Mouse (Mus musculus): ENCODE measurements around the gene Lfng.

The Lfng gene

DNA sequence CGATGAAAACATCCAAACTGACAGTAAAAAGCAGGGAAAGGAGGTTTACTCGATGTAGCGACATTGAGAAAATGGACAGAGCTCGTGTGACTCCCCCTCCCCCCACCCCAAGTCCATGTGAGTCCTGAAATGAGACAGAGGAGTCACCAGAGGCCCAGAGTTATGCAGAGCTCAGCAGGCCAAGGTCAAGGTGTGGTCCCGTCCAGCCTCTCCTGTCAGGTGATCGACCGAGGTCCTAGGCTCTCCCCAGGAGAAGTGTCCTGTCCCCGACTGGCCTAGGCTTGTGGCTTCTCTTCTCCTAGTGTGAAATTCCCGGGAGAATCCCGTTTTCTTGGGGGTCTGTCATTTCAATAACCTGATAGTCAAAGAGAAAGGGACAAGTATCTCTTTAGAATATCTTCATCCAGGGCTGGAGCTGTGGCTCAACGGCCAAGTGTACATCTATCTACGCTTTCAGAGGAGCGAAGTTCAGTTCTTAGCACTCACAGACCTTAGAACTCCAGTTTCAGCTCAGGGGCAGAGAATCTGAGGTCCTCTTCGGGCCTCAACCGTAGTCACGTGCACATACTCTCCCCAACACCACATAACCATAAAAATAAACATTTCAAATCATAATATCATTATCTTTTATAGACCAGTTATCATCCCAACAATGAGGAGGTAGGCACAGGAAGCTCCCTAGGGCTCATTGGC is 17.9 kb upstream of the Lfng start:
- DNase-seq (ENCODE audit: low read depth in 1 of 2, low spot score in 2 of 2): no peak

DNA sequence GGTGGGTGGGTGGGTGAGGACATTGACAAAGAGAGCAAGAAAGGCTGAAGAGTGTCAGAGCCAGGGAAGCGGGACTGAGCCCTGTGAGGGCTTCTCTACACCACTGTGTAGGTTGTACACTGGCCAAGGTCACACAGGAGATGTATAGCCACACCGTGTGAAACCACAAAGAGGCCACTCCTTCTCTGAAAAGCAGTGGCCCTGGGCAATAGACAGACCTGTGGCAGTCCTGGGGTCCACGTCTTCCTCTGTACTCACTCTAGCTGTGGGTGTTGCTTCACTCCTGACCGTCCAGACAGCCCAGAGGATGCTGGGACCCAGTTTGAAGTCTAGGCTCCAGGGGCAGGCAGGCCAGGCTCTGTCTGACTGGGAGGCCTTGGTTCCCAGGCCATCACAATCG is 12.3 kb upstream of the Lfng start:
- DNase-seq (ENCODE audit: low read depth in 1 of 2, low spot score in 2 of 2): no peak

DNA sequence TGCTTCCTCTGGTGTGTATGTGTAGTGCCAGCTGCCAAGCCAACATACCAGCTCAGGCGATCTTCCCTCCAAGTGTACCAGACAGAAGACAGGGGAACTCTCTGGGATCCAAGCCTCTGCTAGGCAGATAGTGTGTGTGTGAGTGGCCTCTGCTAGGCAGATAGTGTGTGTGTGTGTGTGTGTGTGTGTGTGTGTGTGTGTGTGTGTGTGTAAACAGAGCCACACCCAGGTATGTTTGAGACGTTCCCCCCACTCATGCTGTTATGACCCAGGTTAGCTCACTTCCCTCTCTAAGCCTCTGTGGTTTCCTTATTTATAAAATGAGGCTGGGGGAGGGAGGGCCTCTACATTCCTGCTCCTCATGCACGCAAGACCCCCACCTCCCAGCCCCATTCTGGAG is 10.7 kb upstream of the Lfng start:
- no peak for DNase-seq (ENCODE audit: low read depth in 1 of 2, low spot score in 2 of 2)

DNA sequence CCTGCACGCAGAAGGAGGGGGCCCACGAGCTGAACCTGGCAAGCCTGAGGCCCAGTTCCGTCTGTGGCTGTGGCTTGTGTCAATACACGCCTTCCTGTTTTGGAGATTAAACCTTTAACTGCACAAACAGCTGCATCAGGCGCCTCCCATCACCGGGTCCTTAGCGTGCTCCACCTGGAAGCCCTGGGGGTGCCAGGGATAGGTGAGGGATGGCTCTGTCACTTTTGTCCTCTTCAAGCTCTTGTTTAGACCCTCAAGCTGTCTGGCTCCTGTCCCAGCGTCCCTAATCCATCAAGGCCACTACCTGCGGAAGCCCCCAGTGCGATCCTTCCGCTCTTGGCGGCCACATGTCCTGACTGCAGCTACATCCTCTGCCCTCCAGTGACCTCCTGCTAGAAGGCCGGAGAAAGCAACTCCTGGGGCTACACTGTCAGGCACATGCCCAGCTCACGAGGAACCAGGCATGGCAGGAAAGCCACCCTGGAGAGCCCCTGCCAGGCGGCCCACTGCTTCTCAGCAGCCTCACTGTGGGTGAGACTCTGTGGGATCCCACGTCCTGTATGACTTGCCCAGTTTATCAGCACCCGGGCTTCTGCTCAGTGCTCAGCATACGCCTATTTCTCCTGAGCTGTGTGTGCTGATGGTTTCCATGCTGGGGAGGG is 10.1 kb upstream of the Lfng start:
- peak in 1 of 2 experiments; percentile 44 for DNase-seq (ENCODE audit: low read depth in 1 of 2, low spot score in 2 of 2)

DNA sequence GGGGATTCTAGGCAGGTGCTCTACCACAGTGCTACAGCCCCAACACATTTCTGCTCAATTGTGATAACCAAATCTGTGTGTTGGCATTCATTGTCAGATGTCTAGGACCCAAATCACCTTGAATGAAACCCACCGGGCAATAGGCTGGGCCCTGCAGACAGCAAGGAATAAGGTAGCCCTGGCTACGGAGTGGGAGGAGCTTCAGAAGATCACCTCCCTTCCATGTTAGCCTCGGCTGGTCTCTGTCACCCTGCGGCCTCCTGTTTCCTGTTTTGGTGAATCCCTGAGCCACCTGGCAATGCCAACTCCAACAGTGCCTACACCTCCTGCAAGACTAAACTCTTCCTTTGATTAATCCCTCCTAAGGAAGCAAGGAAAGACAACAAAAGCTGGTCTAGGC is 9.3 kb upstream of the Lfng start:
- no peak for DNase-seq (ENCODE audit: low read depth in 1 of 2, low spot score in 2 of 2)

DNA sequence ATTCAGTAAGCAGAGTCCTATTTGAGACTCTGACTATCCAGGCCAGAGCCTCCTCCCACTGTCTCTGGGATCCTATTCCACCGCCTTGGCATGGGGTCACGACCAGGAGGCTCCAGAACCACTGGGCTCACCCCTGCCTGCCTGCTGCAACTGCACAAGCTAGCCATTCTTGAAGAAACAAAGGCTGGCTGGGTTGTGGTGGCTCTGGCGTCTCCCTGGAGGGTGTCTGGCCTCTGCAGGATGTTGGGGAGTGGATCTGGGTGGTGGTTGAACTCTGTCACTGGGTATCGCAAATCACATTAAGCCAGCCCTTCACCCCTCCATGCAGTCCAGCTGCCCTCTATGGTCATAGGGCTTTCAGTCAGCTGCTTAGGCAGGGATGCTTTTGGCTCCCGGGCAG is 7.2 kb upstream of the Lfng start:
- no peak for DNase-seq (ENCODE audit: low read depth in 1 of 2, low spot score in 2 of 2)

DNA sequence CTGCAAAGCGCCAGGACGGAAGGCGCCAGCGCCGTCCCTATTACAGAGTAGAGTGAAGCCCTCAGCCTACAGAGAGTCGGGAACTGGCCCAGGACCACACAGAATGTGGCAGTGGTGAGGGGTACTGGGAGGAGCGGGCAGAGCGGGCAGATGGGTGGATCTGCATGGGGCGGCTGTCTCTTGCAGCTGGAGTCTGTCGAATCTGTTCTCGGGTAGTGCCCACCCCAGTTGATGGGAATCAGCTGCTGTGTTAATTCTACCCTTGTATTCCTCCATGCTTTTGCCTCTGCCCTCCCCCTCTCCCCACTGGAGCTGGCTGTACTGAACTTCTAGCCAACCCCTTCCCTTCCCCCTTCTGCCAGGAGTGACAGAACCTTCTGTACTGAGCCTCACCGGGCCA is 5.4 kb upstream of the Lfng start:
- no peak for DNase-seq (ENCODE audit: low read depth in 1 of 2, low spot score in 2 of 2)

DNA sequence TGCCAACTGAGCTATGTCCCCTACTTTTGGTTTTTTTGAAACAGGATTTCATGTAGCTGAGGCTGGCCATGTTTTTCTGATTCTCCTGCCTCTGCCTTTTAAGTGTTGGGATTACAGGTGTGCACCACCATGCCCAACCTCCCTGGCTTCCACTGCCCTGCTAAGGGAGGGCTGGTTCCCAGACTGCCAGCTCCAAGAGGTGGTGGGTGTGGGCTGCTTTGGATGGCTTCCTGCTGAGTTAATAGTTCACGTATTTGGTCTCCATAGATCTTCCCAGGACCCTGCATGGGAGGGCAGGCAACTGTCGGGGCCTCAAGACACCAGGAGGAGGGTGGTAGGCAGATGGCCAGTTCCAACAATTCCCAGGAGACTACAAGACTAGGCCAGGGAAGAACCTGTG is 4.6 kb upstream of the Lfng start:
- no peak for DNase-seq (ENCODE audit: low read depth in 1 of 2, low spot score in 2 of 2)

DNA sequence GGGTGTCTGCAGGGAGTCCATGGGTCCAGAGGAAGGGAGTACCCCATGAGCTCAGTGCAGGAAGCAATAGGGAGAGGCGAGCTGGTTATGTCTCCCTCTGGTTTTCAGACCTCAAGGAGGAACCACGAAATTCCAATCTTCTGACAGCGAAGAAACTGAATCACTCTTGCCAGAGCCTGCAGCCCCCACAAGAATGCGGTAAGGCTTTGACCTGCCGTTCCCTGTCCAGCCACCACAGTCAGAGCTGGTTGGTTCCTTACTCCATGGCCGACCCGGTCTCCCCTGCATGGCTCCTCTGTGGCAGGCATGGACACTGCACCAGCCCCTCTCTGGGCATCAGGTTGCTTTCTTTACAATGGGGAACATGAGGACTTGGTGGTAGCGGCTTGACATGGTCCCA is 2.7 kb upstream of the Lfng start:
- DNase-seq (ENCODE audit: low read depth in 1 of 2, low spot score in 2 of 2): no peak

DNA sequence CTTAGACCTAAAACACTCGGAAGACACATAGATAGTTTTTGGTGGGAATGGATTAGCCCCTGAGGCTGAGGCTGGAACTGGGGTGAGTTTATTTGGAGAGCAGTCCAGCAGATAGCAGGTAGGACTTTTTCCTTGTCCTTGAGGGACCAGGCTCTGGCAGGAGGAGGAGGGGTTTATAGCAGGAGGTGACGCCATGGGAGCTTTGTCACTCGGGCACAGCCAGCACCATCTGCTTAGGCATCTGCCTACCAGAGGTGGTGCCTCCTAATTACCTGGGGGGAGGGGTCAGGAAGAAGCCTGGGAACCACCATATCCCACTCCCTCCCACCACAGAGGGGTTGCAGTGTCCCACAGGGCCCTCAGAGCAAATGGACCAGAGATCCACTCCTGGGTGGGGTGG is 1.9 kb upstream of the Lfng start:
- no peak for DNase-seq (ENCODE audit: low read depth in 1 of 2, low spot score in 2 of 2)

DNA sequence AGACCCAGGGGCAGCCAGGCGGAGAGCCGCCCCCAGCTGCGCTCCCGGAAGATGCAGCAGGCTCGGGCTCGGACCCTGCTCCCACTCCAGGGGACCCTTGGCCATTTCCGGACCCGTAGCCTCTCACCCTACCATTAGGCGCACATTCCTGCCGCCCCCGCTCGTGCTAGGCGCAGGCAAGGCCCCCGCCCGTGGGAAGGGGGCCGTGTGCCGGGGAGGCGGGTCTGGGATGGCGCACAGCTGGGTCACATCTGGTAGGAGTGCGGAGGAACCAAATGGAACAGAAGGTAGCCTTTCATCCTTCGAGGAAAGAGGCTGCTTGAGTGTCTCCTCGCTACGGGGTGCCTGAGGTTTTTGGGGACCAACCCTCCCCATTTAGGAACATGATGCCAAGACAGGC is 734 bp upstream of the Lfng start:
- no peak for DNase-seq (ENCODE audit: low read depth in 1 of 2, low spot score in 2 of 2)

DNA sequence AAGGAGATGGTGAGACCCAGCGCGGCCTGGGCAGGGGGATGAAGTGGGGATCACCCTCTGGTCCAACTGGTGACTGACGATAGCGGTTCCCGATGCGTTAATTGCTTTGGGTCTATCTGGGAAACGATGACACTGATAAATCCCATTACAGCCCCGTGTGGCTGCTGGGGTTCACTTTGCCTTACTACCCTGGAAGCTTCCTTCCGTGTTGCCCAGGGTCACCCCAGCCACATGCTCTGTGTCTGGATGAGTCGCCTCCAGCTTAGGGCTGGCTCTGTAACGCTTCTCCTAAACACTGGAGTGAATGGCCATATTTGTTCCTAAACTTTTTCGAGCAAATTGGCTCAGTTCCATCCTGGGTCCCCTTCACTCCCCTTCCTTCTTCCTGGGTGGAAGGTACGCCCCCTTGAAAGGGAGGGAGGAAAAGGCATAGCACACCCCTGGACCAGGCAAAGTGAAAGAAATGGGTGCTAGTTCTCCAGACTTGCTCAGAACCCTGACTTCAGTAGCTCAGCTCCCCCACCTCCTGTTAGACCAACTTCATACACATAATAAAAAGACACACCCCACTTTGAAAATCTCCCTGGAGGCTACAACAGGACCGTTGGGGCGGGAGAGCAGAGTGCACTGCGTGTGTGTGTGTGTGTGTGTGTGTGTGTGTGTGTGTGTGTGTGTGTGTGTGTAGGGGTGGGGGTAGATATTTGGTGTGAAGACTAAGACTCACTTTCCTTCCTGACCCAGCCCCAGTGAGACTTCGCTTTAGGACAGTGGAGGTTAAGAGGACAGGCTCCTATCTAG is 915 bp downstream of the Lfng start:
- DNase-seq (ENCODE audit: low read depth in 1 of 2, low spot score in 2 of 2): peak in 1 of 2 experiments; percentile 22

DNA sequence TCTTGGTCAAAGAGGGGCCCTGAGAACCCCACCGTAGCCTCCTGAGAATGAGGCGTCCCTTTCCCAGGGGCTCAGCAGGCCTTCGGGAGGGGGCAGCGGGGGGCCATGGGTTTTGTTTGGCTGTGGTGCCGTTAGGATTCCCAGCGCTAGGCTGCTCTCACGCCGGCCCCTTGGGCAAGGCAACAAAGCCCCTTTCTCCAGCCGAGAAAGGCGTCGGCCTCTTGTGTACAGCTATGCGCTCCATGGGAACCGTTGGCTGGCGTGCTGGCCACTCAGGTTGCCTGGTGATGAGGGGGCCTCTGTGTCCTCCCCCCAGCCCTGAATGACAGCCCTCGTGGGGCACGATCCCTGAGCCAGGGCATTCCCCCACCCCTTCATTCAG is 1.5 kb downstream of the Lfng start:
- no peak for DNase-seq (ENCODE audit: low read depth in 1 of 2, low spot score in 2 of 2)

DNA sequence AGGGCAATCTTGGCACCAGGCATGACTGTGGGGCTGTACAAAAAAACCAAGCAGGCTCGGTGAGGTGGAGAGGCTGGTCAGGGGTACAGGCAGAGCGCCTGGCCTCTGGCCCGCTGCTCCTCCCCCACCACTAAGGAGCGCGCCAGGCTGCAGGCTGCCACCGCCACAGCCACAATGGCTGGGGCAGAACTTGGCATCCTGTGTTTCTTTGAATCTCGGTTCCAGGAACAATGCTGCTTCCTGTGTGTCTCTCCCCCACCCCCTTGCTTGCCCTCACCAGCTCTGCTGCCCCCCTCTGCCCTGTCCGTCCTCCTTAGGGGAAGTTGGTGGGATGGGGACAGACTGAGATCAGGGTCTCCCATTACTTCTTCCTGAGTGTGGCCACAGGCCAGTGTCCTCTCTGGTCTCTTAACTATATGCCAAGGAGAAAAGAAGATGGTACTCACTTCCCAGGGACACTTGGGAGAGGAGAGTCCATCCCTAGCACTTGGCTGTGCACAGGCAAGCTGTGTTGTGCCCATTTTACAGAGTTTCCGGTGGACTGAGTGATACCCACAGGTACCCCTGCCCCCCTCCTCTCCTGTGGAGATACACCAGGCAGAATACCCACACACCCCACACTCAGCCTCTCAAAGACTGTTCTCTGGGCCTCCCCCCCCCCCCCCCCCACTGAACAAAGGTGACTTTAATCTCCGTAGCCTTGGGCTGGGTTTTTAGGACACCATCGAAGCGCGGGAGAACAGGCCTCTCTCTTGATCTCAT is 2.6 kb downstream of the Lfng start:
- no peak for DNase-seq (ENCODE audit: low read depth in 1 of 2, low spot score in 2 of 2)

DNA sequence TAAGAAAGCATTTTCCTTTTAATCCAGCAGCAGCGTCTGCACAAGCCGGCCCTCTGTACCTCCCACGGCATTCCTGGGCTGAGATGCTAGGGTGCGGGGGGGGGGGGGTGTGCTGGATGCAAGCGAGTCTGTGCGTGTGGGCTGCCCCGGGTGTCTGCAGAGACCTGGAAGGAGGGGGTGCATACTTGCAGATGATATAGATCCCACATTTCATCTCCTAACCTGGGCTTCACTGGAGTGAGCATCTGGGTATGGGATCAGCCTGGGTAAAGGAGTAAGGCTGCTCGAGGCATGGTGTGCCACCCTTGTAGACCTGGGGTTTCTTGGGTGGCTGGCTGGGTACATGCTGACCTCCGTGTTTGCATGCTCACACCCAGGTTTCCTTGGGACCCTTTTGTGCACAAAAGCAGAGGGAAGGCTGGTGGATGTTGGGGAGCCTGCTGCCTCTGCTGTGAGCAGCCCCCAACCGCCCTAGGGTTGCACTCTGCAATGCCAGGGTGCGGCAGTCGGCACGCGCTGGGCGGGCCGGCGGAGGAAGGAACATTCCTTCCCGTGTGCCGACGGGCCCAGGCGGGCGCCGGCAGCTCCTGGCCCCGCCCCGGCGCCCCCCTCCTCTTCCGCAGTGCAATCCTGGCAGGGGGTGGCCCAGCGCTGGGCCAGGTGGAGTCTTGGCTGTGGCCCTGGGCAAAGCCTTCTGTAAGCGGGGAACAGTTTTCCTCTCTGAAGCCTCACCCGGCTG is 3.3 kb downstream of the Lfng start:
- no peak for DNase-seq (ENCODE audit: low read depth in 1 of 2, low spot score in 2 of 2)

DNA sequence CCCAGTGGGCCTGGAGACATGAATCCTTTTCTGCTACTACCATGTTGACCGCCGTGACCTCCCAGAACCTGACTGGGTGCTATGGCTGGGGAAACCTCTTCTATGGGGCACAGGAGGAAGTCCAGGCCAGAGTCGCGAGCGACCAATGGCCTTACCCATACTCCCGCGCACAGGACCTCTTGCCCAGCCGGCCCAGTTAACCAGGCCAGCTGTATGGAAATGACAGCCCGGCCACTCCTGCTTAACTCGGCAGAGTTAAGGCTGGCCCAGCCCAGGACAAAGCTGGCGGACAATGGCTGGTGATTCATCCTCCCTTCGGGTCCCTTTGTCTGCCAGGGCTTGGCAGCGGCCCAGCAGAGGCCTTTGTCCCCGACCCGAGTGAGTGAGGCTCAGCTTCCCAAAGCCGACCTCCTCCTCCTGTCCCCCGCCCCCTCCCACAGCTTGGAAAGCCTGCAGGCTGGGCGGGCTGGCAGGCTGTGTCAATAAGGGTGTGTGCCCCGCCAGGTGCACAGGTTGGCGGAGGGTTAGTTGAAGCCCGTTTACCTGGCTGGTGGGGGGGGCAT is 4.0 kb downstream of the Lfng start:
- DNase-seq (ENCODE audit: low read depth in 1 of 2, low spot score in 2 of 2): peak in 1 of 2 experiments; percentile 41

DNA sequence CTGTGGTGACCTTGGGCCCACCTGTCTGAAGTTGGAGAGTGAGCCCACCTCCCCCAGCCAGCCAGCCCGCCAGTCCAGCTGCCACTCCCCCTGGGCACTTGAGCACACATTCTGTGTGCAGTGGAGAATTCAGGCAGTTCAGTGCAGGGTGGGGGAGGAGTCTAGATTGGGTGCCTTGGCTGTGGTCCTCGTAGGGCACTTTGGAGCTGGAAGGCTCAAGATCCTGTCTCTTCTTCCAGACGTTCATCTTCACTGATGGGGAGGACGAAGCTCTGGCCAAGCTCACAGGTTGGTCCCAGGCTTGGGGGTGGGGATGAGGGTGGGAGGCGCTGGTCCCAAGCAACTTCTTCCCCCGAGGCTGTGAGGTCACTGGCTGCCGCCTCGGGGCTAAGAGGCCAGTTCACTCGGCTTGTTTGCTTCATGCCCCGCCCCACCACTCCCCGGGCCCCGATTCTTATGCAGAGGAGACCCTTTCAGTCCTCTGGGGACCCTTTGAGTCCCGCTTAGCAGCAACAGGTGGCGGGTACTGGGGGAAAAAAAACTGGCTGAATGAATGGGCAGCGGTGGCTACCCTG is 4.6 kb downstream of the Lfng start:
- no peak for DNase-seq (ENCODE audit: low read depth in 1 of 2, low spot score in 2 of 2)

DNA sequence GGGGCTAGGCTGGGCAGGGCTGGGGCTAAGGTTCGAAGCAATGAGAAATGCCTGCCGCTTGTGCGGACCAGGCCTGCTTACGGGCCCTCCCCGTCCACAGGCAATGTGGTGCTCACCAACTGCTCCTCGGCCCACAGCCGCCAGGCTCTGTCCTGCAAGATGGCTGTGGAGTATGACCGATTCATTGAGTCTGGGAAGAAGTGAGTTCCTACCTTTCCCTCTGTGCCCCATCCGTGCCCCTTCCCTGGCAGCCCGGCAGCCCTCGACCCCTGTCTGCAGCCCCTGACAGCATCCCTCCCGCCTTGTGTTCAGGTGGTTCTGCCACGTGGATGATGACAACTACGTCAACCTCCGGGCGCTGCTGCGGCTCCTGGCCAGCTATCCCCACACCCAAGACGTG is 5.1 kb downstream of the Lfng start:
- no peak for DNase-seq (ENCODE audit: low read depth in 1 of 2, low spot score in 2 of 2)

DNA sequence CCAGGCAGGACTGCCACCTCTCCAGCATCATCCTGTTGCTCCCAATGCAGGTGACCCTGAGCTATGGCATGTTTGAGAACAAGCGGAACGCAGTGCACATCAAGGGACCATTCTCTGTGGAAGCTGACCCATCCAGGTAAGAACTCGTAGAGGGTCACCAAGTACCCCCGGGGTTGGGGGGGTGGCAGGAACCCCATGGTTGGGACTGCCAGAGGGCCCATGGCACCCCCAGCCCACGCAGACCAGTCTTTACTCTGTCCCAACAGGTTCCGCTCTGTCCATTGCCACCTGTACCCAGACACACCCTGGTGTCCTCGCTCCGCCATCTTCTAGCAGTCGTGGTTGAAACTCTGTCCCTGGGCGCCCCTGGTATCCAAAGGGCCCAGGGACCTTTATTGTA is 7.0 kb downstream of the Lfng start:
- no peak for DNase-seq (ENCODE audit: low read depth in 1 of 2, low spot score in 2 of 2)

DNA sequence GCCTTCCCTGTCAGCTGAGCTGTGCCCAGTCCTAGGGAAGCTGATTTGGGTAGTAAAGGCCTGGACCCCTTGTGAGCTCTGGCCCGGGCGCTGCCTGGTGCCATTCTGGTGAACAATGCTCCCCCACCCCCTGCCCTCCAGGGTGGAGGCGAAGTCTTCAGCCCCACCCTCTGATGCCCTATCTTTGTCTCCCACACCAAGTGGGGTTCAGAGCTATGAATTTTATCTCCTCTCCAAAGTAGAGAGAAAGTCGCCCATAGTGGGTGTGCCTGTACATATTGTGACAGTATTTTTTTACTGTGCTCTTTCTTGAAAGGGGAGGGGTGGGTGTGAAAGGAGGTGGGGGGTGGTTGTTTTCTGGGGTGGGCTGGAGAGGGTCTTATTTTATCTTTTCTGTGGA is 7.7 kb downstream of the Lfng start:
- no peak for DNase-seq (ENCODE audit: low read depth in 1 of 2, low spot score in 2 of 2)

Data from monocyte, adult 2 months (primary cell).